Mouse (Mus musculus): ENCODE data around the gene Fgr.

- TF ChIP-seq CTCF (IDR thresholded peaks at IDR 0.05; ENCODE audit: low read depth), result no peak
- no peak for TF ChIP-seq EP300 (IDR thresholded peaks at IDR 0.05; ENCODE audit: low read depth)
Observed at GRCm38 (mm10) chr4:132944106-132944505, 29.8 kb upstream of the Fgr start.

All from heart, postnatal 0 days (tissue).